Mouse (Mus musculus) lung, postnatal 0 days (tissue): ENCODE measurements around the gene Zfp365.

Experiments
- CTCF ChIP-seq: IDR thresholded peaks from 2 replicates; pipeline ENCODE4 v1.5.1; 2016; ENCODE audit warnings: antibody characterized with exemption, mild to moderate bottlenecking
- EP300 ChIP-seq: IDR thresholded peaks from 2 replicates; pipeline ENCODE4 v1.6.1; 2016; ENCODE audit warnings: antibody characterized with exemption, mild to moderate bottlenecking, control low read depth

- TF ChIP-seq CTCF (no peak), EP300 (no peak)
These were observed 16.1 kb upstream of the Zfp365 start for GRCm38 (mm10) chr10:67928584-67928983.
